In the genomic region with DNA sequence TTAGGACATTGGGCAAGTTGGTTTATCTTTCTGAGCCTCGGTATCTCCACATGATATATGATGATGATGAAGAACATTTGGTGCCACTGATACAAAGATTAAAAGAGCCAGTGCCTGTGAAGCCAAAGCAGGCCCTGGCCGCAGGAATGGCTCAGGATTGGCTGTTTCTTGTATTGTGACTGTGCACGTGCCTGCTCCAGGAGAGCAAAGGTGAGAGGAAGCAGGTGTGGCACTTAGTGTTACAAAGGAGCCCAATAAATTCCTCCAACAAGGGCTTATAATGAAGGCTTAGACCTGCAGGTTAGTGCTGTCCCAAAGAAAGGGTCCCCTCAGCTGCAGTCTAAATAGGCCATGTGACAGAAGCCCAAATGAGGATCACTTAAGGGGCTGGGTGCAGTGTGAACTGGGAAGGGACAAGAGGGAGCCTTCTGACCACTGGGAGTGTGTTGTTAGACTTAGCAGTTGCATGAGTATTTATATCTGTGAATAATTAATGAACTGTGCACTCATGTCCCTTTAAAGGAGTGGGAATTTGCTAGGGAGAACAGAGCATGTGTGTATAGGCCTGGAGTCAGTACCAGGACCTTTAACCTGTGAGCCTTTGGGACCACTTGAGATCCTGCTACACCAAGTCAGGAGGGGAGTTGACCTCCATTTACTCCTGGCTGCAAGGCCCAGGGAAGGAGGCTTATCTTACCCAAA, we compare ENCODE assay signal across 26 mouse cellular contexts. TPM values are rescaled to one million over a fixed set of nuclear protein-coding genes. Genes with fewer than 3 reads are reported as not detected.
DNase-seq lines count a peak whose midpoint lies in the region; ATAC-seq and TF ChIP-seq lines count a peak whose summit lies in the region.
"Had no signal": no experiment of that assay in that cellular context is flagged by ENCODE, and none has a peak within 500 bp of the region (broad histone marks: within the 10 kb centered on the region; RNA-seq: fewer than 3 reads in every experiment).

No protein-coding gene starts in this region.

- peak overlapping the region; percentile 11; the same call in 1 of the 2 replicates for H3K9ac ChIP-seq in liver, adult 2 months (ENCODE audit: low read depth, low read length)
- H3K9ac ChIP-seq in liver, embryonic 11.5 days (ENCODE audit: low read depth, low read length) = no peak overlapping the region
- H3K9ac ChIP-seq in intestine, embryonic 14.5 days (ENCODE audit: low read length) = no peak overlapping the region
- no peak overlapping the region for H3K9ac ChIP-seq in intestine, embryonic 16.5 days (ENCODE audit: low read depth, low read length)
- H3K9ac ChIP-seq in stomach, embryonic 16.5 days (ENCODE audit: low read length) = no peak overlapping the region
- H3K9ac ChIP-seq: forebrain, embryonic 13.5 days; forebrain, postnatal 0 days; hindbrain, embryonic 12.5 days had no signal

- peak overlapping the region; percentile 86 for H3K27ac ChIP-seq in liver, adult 2 months (replicated peaks; ENCODE audit: insufficient read depth, low read depth, low read length)
- no peak overlapping the region for H3K27ac ChIP-seq in liver, embryonic 11.5 days (ENCODE audit: low read depth, low read length)
- no peak overlapping the region for H3K27ac ChIP-seq in intestine, embryonic 14.5 days (ENCODE audit: low read depth)
- peak overlapping the region; percentile 72 for H3K27ac ChIP-seq in intestine, embryonic 16.5 days (ENCODE audit: low read length)
- peak overlapping the region; percentile 13 for H3K27ac ChIP-seq in stomach, embryonic 16.5 days (ENCODE audit: low read length)
- H3K27ac ChIP-seq: forebrain, embryonic 13.5 days had no signal

- H3K79me2 ChIP-seq in liver, adult 2 months (ENCODE audit: control insufficient read depth, insufficient read depth, low read length) = peaks cover 13% of the 10 kb centered on the region; the same call in 1 of the 2 replicates

- peak; percentile 66 for DNase-seq in liver, adult 2 months (ENCODE audit: extremely low read depth, low read depth, low spot score)
- no peak for DNase-seq in liver, embryonic 11.5 days (ENCODE audit: low spot score)
- DNase-seq in intestine, embryonic 14.5 days (ENCODE audit: low spot score) = no peak
- no peak for DNase-seq in spleen, adult 12 weeks (ENCODE audit: low spot score)
- no peak for DNase-seq in left cerebral cortex, adult 11 months (ENCODE audit: low spot score)
- DNase-seq: adrenal gland, postnatal 25 days; cerebellum, adult 18-20 months; cerebellum, adult 9-11 months; cerebellum, postnatal 36 days; forebrain, postnatal 0 days; gastrocnemius, postnatal 36 days; heart, adult 18-20 months; heart, postnatal 10 days; heart, postnatal 4 days had no signal

- H3K36me3 ChIP-seq in liver, adult 2 months (ENCODE audit: control insufficient read depth, insufficient read depth, low read length) = peaks cover 3% of the 10 kb centered on the region; the same call in 1 of the 2 replicates
- peaks cover 10% of the 10 kb centered on the region for H3K36me3 ChIP-seq in liver, embryonic 11.5 days (ENCODE audit: control insufficient read depth, insufficient read depth, low read length)
- H3K36me3 ChIP-seq in intestine, embryonic 14.5 days (ENCODE audit: control insufficient read depth, insufficient read depth, low read length) = peaks cover 12% of the 10 kb centered on the region
- H3K36me3 ChIP-seq in intestine, embryonic 16.5 days (ENCODE audit: control insufficient read depth, insufficient read depth, low read length) = peaks cover 4% of the 10 kb centered on the region; the same call in 1 of the 2 replicates
- 0 out of 2 replicates have a peak, but pooled peaks cover 2% of the 10 kb centered on the region for H3K36me3 ChIP-seq in stomach, embryonic 16.5 days (ENCODE audit: control insufficient read depth, insufficient read depth, low read length)

- TF ChIP-seq POLR2A in liver, adult 2 months (IDR thresholded peaks at IDR 0.05; ENCODE audit: extremely low read depth, insufficient read depth, low read length) = no peak

- H3K4me2 ChIP-seq in liver, embryonic 11.5 days = no peak overlapping the region
- H3K4me2 ChIP-seq in intestine, embryonic 14.5 days (ENCODE audit: low read length) = no peak overlapping the region
- H3K4me2 ChIP-seq in intestine, embryonic 16.5 days (ENCODE audit: low read depth, low read length) = no peak overlapping the region; the same call in 1 of the 2 replicates
- H3K4me2 ChIP-seq in stomach, embryonic 16.5 days (ENCODE audit: low read depth, low read length) = no peak overlapping the region
- H3K4me2 ChIP-seq: forebrain, embryonic 13.5 days; hindbrain, embryonic 12.5 days had no signal

- ATAC-seq in liver, embryonic 11.5 days (replicated peaks; ENCODE audit: low FRiP score) = no peak
- peak; percentile 45; the same call in 1 of the 2 replicates for ATAC-seq in intestine, embryonic 14.5 days (replicated peaks; ENCODE audit: low FRiP score, low TSS enrichment, low read depth)
- ATAC-seq in intestine, embryonic 16.5 days = peak; percentile 80
- ATAC-seq in stomach, embryonic 16.5 days (ENCODE audit: insufficient read depth, low FRiP score) = no peak
- ATAC-seq: activated CD4-positive, CD25-positive, alpha-beta regulatory T cell, adult 4 months; forebrain, embryonic 13.5 days; forebrain, postnatal 0 days; Patski had no signal

- H3K4me1 ChIP-seq in liver, adult 2 months (ENCODE audit: control insufficient read depth, insufficient read depth, low read length) = peaks cover 42% of the 10 kb centered on the region
- H3K4me1 ChIP-seq in liver, embryonic 11.5 days (replicated peaks; ENCODE audit: control insufficient read depth, insufficient read depth, low read length) = peaks cover 38% of the 10 kb centered on the region
- H3K4me1 ChIP-seq in intestine, embryonic 14.5 days (replicated peaks; ENCODE audit: control insufficient read depth, insufficient read depth, low read length) = peaks cover 5% of the 10 kb centered on the region; the same call in 1 of the 2 replicates
- peaks cover 39% of the 10 kb centered on the region for H3K4me1 ChIP-seq in intestine, embryonic 16.5 days (ENCODE audit: control insufficient read depth, insufficient read depth, low read length)
- H3K4me1 ChIP-seq in stomach, embryonic 16.5 days (ENCODE audit: control insufficient read depth, insufficient read depth, low read length) = peaks cover 24% of the 10 kb centered on the region
- H3K4me1 ChIP-seq: forebrain, embryonic 13.5 days had no signal

- 52% methylated on average over 3 of the region's 3 CpGs for WGBS in liver, adult 2 months
- WGBS in liver, embryonic 11.5 days = 86% methylated on average over 3 of the region's 3 CpGs
- 75% methylated on average over 3 of the region's 3 CpGs for WGBS in intestine, embryonic 14.5 days
- WGBS in intestine, embryonic 16.5 days = 63% methylated on average over 3 of the region's 3 CpGs
- 67% methylated on average over 3 of the region's 3 CpGs for WGBS in stomach, embryonic 16.5 days

- TF ChIP-seq CTCF in liver, adult 2 months (IDR thresholded peaks at IDR 0.05; ENCODE audit: low read depth, low read length) = no peak

- H3K4me3 ChIP-seq in liver, adult 2 months (ENCODE audit: insufficient read depth, low read depth, low read length) = no peak overlapping the region
- no peak overlapping the region for H3K4me3 ChIP-seq in liver, embryonic 11.5 days (ENCODE audit: low read depth, low read length)
- H3K4me3 ChIP-seq in intestine, embryonic 14.5 days (ENCODE audit: low read depth, low read length) = no peak overlapping the region
- H3K4me3 ChIP-seq in intestine, embryonic 16.5 days (ENCODE audit: low read length) = no peak overlapping the region
- no peak overlapping the region for H3K4me3 ChIP-seq in stomach, embryonic 16.5 days (replicated peaks; ENCODE audit: low read length)
- H3K4me3 ChIP-seq: embryonic facial prominence, embryonic 10.5 days; forebrain, embryonic 13.5 days; heart, embryonic 10.5 days; hindbrain, embryonic 12.5 days had no signal

- H3K9me3 ChIP-seq in liver, embryonic 11.5 days (ENCODE audit: control insufficient read depth, low read length) = no peaks in the 10 kb centered on the region
- H3K9me3 ChIP-seq in intestine, embryonic 14.5 days (ENCODE audit: control insufficient read depth, low read length) = no peaks in the 10 kb centered on the region
- H3K9me3 ChIP-seq in intestine, embryonic 16.5 days (ENCODE audit: control insufficient read depth, low read length) = no peaks in the 10 kb centered on the region
- no peaks in the 10 kb centered on the region for H3K9me3 ChIP-seq in stomach, embryonic 16.5 days (replicated peaks; ENCODE audit: control insufficient read depth, low read length)
- H3K9me3 ChIP-seq: embryonic facial prominence, embryonic 10.5 days; forebrain, embryonic 13.5 days; heart, embryonic 10.5 days; hindbrain, embryonic 12.5 days had no signal

- no peaks in the 10 kb centered on the region for H3K27me3 ChIP-seq in liver, adult 2 months (ENCODE audit: control insufficient read depth, insufficient read depth, low read length)
- no peaks in the 10 kb centered on the region for H3K27me3 ChIP-seq in liver, embryonic 11.5 days (replicated peaks; ENCODE audit: control insufficient read depth, insufficient read depth, low read length)
- H3K27me3 ChIP-seq in intestine, embryonic 14.5 days (replicated peaks; ENCODE audit: control insufficient read depth, insufficient read depth, low read length) = no peaks in the 10 kb centered on the region
- no peaks in the 10 kb centered on the region for H3K27me3 ChIP-seq in intestine, embryonic 16.5 days (replicated peaks; ENCODE audit: control insufficient read depth, insufficient read depth, low read length)
- H3K27me3 ChIP-seq in stomach, embryonic 16.5 days (ENCODE audit: control insufficient read depth, insufficient read depth, low read length) = no peaks in the 10 kb centered on the region
- H3K27me3 ChIP-seq: CH12.LX; forebrain, embryonic 13.5 days; hindbrain, embryonic 12.5 days; Patski had no signal

RNA-seq across cellular contexts. Expression of gene Tmem63b, which starts 12.5 kb away (rescaled TPM):
- total RNA-seq in liver, adult 2 months (2014; rRNA removed) = 23.0 and 35.4 TPM in 2 replicates
- 98.6 and 99.2 TPM in 2 replicates for polyA plus RNA-seq in liver, adult 2 months (2012; rRNA removed)
- polyA plus RNA-seq in liver, embryonic 11.5 days (2014; fragmentation: Nextera tagmentation; extraction: Ambion mirVana) = 16.0 and 18.0 TPM in 2 replicates
- polyA plus RNA-seq in intestine, embryonic 14.5 days (2014; fragmentation: Nextera tagmentation; extraction: Ambion mirVana) = 25.2 and 29.3 TPM in 2 replicates
- 31.7 and 31.9 TPM in 2 replicates for polyA plus RNA-seq in intestine, embryonic 16.5 days (2015; fragmentation: Nextera tagmentation; extraction: Ambion mirVana)
- 33.6 and 34.4 TPM in 2 replicates for polyA plus RNA-seq in stomach, embryonic 16.5 days (2015; fragmentation: Nextera tagmentation; extraction: Ambion mirVana)

RNA-seq across cellular contexts. Expression of gene Mrpl14, which starts 13.1 kb away (rescaled TPM):
- 86.3 and 111 TPM in 2 replicates for total RNA-seq in liver, adult 2 months (2014; rRNA removed)
- 224 and 259 TPM in 2 replicates for polyA plus RNA-seq in liver, adult 2 months (2012; rRNA removed)
- 192 and 194 TPM in 2 replicates for polyA plus RNA-seq in liver, embryonic 11.5 days (2014; fragmentation: Nextera tagmentation; extraction: Ambion mirVana)
- polyA plus RNA-seq in intestine, embryonic 14.5 days (2014; fragmentation: Nextera tagmentation; extraction: Ambion mirVana) = 168 and 173 TPM in 2 replicates
- 149 and 154 TPM in 2 replicates for polyA plus RNA-seq in intestine, embryonic 16.5 days (2015; fragmentation: Nextera tagmentation; extraction: Ambion mirVana)
- polyA plus RNA-seq in stomach, embryonic 16.5 days (2015; fragmentation: Nextera tagmentation; extraction: Ambion mirVana) = 142 and 152 TPM in 2 replicates

RNA-seq across cellular contexts. Expression of gene 1600014C23Rik, which starts 34.5 kb away (rescaled TPM):
- total RNA-seq in liver, adult 2 months (2014; rRNA removed) = not detected in 2 replicates
- not detected in 2 replicates for polyA plus RNA-seq in liver, adult 2 months (2012; rRNA removed)
- not detected in 2 replicates for polyA plus RNA-seq in liver, embryonic 11.5 days (2014; fragmentation: Nextera tagmentation; extraction: Ambion mirVana)
- polyA plus RNA-seq in intestine, embryonic 14.5 days (2014; fragmentation: Nextera tagmentation; extraction: Ambion mirVana) = not detected in 2 replicates
- 0.76 TPM in 1 of 2 replicates, not detected in the other for polyA plus RNA-seq in intestine, embryonic 16.5 days (2015; fragmentation: Nextera tagmentation; extraction: Ambion mirVana)
- polyA plus RNA-seq in stomach, embryonic 16.5 days (2015; fragmentation: Nextera tagmentation; extraction: Ambion mirVana) = not detected in 2 replicates
- total RNA-seq: adrenal gland, adult 18-20 months; adrenal gland, postnatal 25 days; forebrain, postnatal 0 days; gastrocnemius, adult 18-20 months; gastrocnemius, postnatal 36 days; heart, postnatal 10 days had no signal
- polyA plus RNA-seq: activated CD4-positive, CD25-positive, alpha-beta regulatory T cell, adult 4 months; embryonic facial prominence, embryonic 10.5 days; embryonic facial prominence, embryonic 14.5 days; forebrain, postnatal 0 days; heart, embryonic 10.5 days; hindbrain, embryonic 12.5 days; Patski had no signal

RNA-seq across cellular contexts. Expression of gene Capn11, which starts 40.1 kb away (rescaled TPM):
- total RNA-seq in liver, adult 2 months (2014; rRNA removed) = 0.13 TPM in 1 of 2 replicates, not detected in the other
- 0.02 TPM in 1 of 2 replicates, not detected in the other for polyA plus RNA-seq in liver, adult 2 months (2012; rRNA removed)
- polyA plus RNA-seq in liver, embryonic 11.5 days (2014; fragmentation: Nextera tagmentation; extraction: Ambion mirVana) = 0.22 and 0.43 TPM in 2 replicates
- not detected in 2 replicates for polyA plus RNA-seq in intestine, embryonic 14.5 days (2014; fragmentation: Nextera tagmentation; extraction: Ambion mirVana)
- 0.17 and 0.33 TPM in 2 replicates for polyA plus RNA-seq in intestine, embryonic 16.5 days (2015; fragmentation: Nextera tagmentation; extraction: Ambion mirVana)
- 0.36 and 0.45 TPM in 2 replicates for polyA plus RNA-seq in stomach, embryonic 16.5 days (2015; fragmentation: Nextera tagmentation; extraction: Ambion mirVana)
- total RNA-seq: CH12.LX; heart, postnatal 10 days had no signal
- polyA plus RNA-seq: embryonic facial prominence, embryonic 14.5 days; Patski had no signal

Comparison
In these comparisons a context has a peak if more than half of its experiments do, and no peak if none do; other contexts are left out.
1. H3K27ac ChIP-seq: peak in liver, adult 2 months (single experiment), intestine, embryonic 16.5 days (single experiment) and stomach, embryonic 16.5 days (single experiment); none in liver, embryonic 11.5 days (single experiment) and intestine, embryonic 14.5 days (single experiment).
2. ATAC-seq: peak in intestine, embryonic 14.5 days (single experiment) and intestine, embryonic 16.5 days (single experiment); none in liver, embryonic 11.5 days (single experiment) and stomach, embryonic 16.5 days (single experiment).